Mouse (Mus musculus): ENCODE results near the gene Ahcyl2.

DNA sequence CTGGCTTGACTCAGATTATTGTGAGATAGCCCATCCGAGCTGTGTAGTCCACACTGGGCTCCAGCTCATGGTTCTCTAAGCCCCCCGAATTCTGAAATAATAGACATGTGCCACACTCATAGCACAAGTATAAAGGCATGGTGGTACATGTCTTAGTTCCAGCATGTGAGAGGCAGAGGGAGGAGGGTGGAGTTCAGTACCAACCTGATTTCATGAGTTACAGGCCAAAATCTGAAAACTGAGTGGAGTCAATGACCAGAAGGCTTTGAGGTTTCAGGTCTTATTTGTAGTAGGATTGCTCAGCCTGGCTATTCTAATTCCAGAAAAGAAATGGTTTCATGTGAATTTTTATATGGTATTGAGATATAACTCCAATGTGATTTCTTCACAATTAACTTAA, 44.3 kb downstream of the Ahcyl2 start:
- TF ChIP-seq POLR2A (IDR thresholded peaks at IDR 0.05; ENCODE audit: low read depth, low read length), result no peak
- no peak for TF ChIP-seq NRF1 (IDR thresholded peaks at IDR 0.05; ENCODE audit: low read depth, low read length)
- no peak for TF ChIP-seq USF2 (conservative IDR thresholded peaks at IDR 0.05; ENCODE audit: low read depth, low read length)
- TF ChIP-seq CHD1 (IDR thresholded peaks at IDR 0.05; ENCODE audit: low read depth, low read length), result no peak
- TF ChIP-seq JUN (IDR thresholded peaks at IDR 0.05; ENCODE audit: insufficient read depth, low read depth, low read length), result no peak
- TF ChIP-seq CTCF (conservative IDR thresholded peaks at IDR 0.05 in 1 of 2, IDR thresholded peaks at IDR 0.05 in 1 of 2; ENCODE audit: low read depth in 2 of 2, low read length in 2 of 2), result no peak

All from CH12.LX (cell line).